Mouse (Mus musculus) stomach, embryonic 14.5 days (tissue): ENCODE measurements around the gene Sgpp1. TPM values are rescaled to one million over a fixed set of nuclear protein-coding genes. Genes with fewer than 3 reads are reported as not detected.

ENCODE experiments used
- ATAC-seq: fragments of 200-750 bp; cut with Nextera tagmentation; 2 replicates; pipeline ENCODE4 v1.8.0; 2017; ENCODE audit warnings: low read depth, moderate TSS enrichment; ENCODE audit not compliant: insufficient number of reproducible peaks, insufficient read depth, low FRiP score
- H3K27ac ChIP-seq: fragments of 300-500 bp; sonication (generic); 2 replicates; pipeline ENCODE4 v1.5.1; 2014; ENCODE audit warnings: mild to moderate bottlenecking, low read length, moderate library complexity, mixed read lengths
- H3K27me3 ChIP-seq: fragments of 300-500 bp; sonication (generic); 2 replicates; pipeline ENCODE4 v1.6.1; 2014; ENCODE audit warnings: low read length, control low read depth, mixed read lengths; ENCODE audit not compliant: control insufficient read depth, insufficient read depth
- H3K36me3 ChIP-seq: fragments of 300-500 bp; sonication (generic); 2 replicates; pipeline ENCODE4 v1.6.1; 2014; ENCODE audit warnings: mild to moderate bottlenecking, control low read depth, low read length, moderate library complexity, mixed read lengths; ENCODE audit not compliant: control insufficient read depth, insufficient read depth
- H3K4me1 ChIP-seq: fragments of 300-500 bp; sonication (generic); 2 replicates; pipeline ENCODE4 v1.6.1; 2014; ENCODE audit warnings: low read length, control low read depth, mixed read lengths; ENCODE audit not compliant: control insufficient read depth, insufficient read depth
- H3K4me2 ChIP-seq: fragments of 300-500 bp; sonication (generic); replicated peaks from 2 replicates; pipeline ENCODE4 v1.6.1; 2014; ENCODE audit warnings: low read depth, low read length, control low read depth
- H3K4me3 ChIP-seq: fragments of 300-500 bp; sonication (generic); 2 replicates; pipeline ENCODE4 v1.5.1; 2014; ENCODE audit warnings: low read depth, low read length, control low read depth
- H3K9ac ChIP-seq: fragments of 300-500 bp; sonication (generic); replicated peaks from 2 replicates; pipeline ENCODE4 v1.6.1; 2014; ENCODE audit warnings: low read depth, mild to moderate bottlenecking, control low read depth, low read length, moderate library complexity, mixed read lengths
- H3K9me3 ChIP-seq: fragments of 300-500 bp; sonication (generic); 2 replicates; pipeline ENCODE4 v1.6.1; 2016; ENCODE audit warnings: low read depth, low read length, control low read depth; ENCODE audit not compliant: control insufficient read depth
- WGBS: fragments of 180-500 bp; shearing (Covaris S2); extraction: QIAGEN DNeasy Blood & Tissue Kit; methylation state at CpG from one replicate; pipeline ENCODE4 v1.1.7; 2014; 5-methylcytosine and 5-hydroxymethylcytosine counted together
- polyA plus RNA-seq: library from polyadenylated mRNA; unstranded; fragments of >200 nt; fragmentation: Nextera tagmentation; extraction: Ambion mirVana; gene quantifications from 2 replicates; pipeline ENCODE4 v1.2.1, GENCODE M21; 2014

Sgpp1 gene
- polyA plus RNA-seq, 1 experiment from 2014 or later: 19.6 TPM

- ATAC-seq: no peak
- Histone ChIP-seq H3K4me1 (peaks cover 4% of the 10 kb centered on the region; the same call in 1 of the 2 replicates), H3K27me3 (no peaks in the 10 kb centered on the region), H3K36me3 (no peaks in the 10 kb centered on the region), H3K4me2 (no peak overlapping the region), H3K27ac (no peak overlapping the region), H3K4me3 (no peak overlapping the region), H3K9me3 (no peaks in the 10 kb centered on the region), H3K9ac (no peak overlapping the region)
- WGBS: 67% methylated on average over 3 of the region's 3 CpGs
Observed at GRCm38 (mm10) chr12:75765751-75766150, 30.2 kb upstream of the Sgpp1 start.

DNA sequence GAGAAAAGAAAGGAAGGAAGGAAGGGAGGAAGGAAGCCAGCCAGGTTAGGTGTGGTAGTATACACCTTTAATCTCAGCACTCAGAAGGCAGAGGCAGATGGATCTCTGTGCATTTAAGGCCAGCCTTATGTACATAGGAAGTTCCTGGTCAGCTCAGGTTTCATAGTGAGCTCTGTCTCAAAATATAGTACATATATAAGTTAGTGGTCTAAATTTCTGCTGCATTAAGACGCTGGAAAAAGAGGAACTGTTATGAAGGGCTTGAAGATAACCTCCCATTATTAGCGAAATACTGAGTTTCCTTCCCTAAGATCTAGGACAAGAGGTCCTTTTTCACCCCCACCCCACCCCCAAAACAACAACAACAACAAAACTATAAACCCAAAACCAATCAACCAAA lies 20.9 kb upstream of the Sgpp1 start:
- ATAC-seq: no peak
- H3K9me3 ChIP-seq: no peaks in the 10 kb centered on the region
- 94% methylated on average over 2 of the region's 2 CpGs for WGBS
- no peak overlapping the region for H3K4me2 ChIP-seq
- H3K9ac ChIP-seq: no peak overlapping the region
- H3K4me1 ChIP-seq: no peaks in the 10 kb centered on the region
- no peak overlapping the region for H3K27ac ChIP-seq
- H3K36me3 ChIP-seq: no peaks in the 10 kb centered on the region
- H3K27me3 ChIP-seq: no peaks in the 10 kb centered on the region
- no peak overlapping the region for H3K4me3 ChIP-seq

DNA sequence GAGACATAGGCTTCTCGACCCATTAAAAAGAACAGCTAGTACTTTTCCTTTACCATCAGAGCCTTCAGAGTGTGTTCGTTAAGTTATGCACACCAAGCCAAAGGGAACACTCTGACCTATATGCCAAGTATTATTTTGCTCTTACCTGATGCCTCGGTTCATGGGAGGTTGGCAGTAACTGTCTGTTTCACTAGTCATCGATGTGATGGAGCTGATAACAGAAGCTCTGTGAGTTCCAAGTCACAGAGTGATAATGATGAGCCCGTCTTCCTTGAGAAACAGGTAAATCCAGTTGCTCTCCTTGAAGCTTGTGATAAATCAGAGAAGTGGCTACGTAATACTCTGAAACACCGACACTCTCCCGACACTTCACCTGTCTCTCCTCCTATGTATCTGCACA lies 18.2 kb upstream of the Sgpp1 start:
- Histone ChIP-seq H3K4me3 (no peak overlapping the region), H3K9ac (no peak overlapping the region), H3K4me1 (no peaks in the 10 kb centered on the region), H3K27ac (no peak overlapping the region), H3K4me2 (no peak overlapping the region), H3K27me3 (no peaks in the 10 kb centered on the region), H3K36me3 (no peaks in the 10 kb centered on the region), H3K9me3 (no peaks in the 10 kb centered on the region)
- WGBS: 82% methylated on average over 8 of the region's 8 CpGs
- no peak for ATAC-seq

DNA sequence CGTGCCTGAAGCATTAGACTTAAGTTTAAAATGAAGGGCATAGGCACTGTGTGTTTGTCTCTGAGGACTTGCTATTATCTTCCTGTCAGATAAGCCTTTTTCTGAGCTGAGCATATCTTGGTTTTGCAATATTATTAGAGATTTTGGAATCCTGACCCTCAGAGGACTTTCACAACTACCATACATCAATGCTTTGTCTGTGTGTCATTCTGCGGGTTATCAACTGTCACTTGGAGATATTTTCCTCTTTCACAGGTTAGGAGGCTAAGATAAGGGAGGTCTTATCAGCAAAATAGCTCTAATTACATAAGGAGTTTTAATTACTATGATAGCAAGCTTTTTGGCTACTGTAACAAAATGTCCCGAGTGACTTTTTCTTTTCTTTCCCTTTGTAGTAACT lies 16.5 kb upstream of the Sgpp1 start:
- 63% methylated on average over 3 of the region's 3 CpGs for WGBS
- Histone ChIP-seq H3K9ac (no peak overlapping the region), H3K36me3 (no peaks in the 10 kb centered on the region), H3K4me3 (no peak overlapping the region), H3K27ac (no peak overlapping the region), H3K9me3 (no peaks in the 10 kb centered on the region), H3K4me1 (no peaks in the 10 kb centered on the region), H3K4me2 (no peak overlapping the region), H3K27me3 (no peaks in the 10 kb centered on the region)
- no peak for ATAC-seq

DNA sequence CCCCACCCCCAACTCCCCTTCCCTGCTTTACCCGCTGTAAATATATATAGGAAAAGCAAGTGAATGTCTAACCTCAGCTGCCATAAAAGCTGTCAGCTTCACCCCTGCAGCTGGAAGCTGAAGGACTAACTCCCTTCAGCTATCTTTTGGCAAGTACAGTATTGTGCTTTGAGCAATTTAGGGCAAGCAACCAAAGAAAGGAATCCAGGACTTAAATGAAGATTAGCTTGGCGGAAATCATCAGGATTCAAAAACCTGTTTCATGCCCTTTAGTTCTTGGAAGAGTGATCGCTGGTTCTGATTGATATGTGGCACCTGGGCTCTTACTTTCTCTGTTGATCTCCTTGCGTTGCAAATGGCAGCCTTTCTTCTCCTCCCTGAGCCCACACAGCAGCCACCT lies 13.0 kb upstream of the Sgpp1 start:
- Histone ChIP-seq H3K4me2 (no peak overlapping the region), H3K9me3 (no peaks in the 10 kb centered on the region), H3K27me3 (no peaks in the 10 kb centered on the region), H3K9ac (no peak overlapping the region), H3K36me3 (no peaks in the 10 kb centered on the region), H3K27ac (no peak overlapping the region), H3K4me3 (no peak overlapping the region), H3K4me1 (no peaks in the 10 kb centered on the region)
- ATAC-seq: no peak
- whole genome bisulfite sequencing: 61% methylated on average over 4 of the region's 4 CpGs

- H3K4me1 ChIP-seq: no peaks in the 10 kb centered on the region
- 76% methylated on average over 14 of the region's 14 CpGs for WGBS
- H3K9me3 ChIP-seq: no peaks in the 10 kb centered on the region
- no peaks in the 10 kb centered on the region for H3K27me3 ChIP-seq
- H3K4me2 ChIP-seq: no peak overlapping the region
- H3K4me3 ChIP-seq: no peak overlapping the region
- ATAC-seq: no peak
- no peaks in the 10 kb centered on the region for H3K36me3 ChIP-seq
- no peak overlapping the region for H3K27ac ChIP-seq
- H3K9ac ChIP-seq: no peak overlapping the region
Observed at GRCm38 (mm10) chr12:75745697-75746290, 10.3 kb upstream of the Sgpp1 start.

DNA sequence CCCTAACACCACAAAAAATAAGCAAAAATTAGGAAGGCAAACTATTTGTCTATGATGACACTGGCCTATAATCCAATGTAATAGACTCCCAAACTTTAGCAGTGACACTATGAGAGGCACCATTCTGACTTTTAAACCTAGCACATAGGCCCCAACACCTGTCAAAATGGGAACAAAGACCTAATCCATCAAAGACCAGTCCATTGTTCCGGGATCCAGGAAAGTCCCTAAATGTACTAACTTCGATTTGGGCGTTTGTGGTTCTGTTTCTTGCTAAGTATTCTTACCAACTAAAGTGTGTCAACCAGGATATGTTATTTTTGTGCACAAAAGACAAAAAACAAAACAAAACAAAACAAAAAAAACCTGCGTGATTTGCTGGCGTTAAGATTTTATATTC lies 6.6 kb upstream of the Sgpp1 start:
- Histone ChIP-seq H3K4me1 (no peaks in the 10 kb centered on the region), H3K36me3 (no peaks in the 10 kb centered on the region), H3K9ac (no peak overlapping the region), H3K27ac (no peak overlapping the region), H3K27me3 (no peaks in the 10 kb centered on the region), H3K9me3 (no peaks in the 10 kb centered on the region), H3K4me3 (no peak overlapping the region), H3K4me2 (no peak overlapping the region)
- 81% methylated on average over 5 of the region's 5 CpGs for WGBS
- no peak for ATAC-seq

- Histone ChIP-seq H3K4me1 (no peaks in the 10 kb centered on the region), H3K9ac (no peak overlapping the region), H3K9me3 (no peaks in the 10 kb centered on the region), H3K4me2 (no peak overlapping the region), H3K27me3 (no peaks in the 10 kb centered on the region), H3K27ac (no peak overlapping the region), H3K4me3 (no peak overlapping the region), H3K36me3 (no peaks in the 10 kb centered on the region)
- 92% methylated on average over 2 of the region's 2 CpGs for WGBS
- ATAC-seq: no peak
Observed at GRCm38 (mm10) chr12:75741273-75741672, 5.7 kb upstream of the Sgpp1 start.

DNA sequence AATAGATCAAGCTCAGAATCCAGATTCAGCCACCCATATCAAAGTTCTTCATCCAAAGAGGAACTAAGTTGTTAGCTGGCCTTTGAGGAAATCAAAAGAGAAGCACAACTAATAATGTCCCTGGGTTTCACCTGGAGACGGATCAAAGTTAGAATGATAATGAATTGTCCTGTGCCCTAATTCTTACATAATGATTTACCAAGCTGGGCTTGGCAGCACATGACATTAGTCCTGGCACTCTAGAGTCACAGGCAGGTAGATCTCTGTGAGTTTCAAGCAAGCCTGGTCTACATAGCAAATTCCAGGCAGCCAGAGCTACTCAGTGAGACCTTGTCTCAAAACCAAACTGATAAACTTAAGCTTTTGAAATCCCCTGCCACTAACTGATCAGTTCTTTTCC lies 4.9 kb upstream of the Sgpp1 start:
- no peak for ATAC-seq
- WGBS: 88% methylated on average over 1 of the region's 1 CpGs

More for the DNA sequence above, 4.9 kb upstream of the Sgpp1 start:
- H3K9ac ChIP-seq: no peak overlapping the region
- H3K36me3 ChIP-seq: no peaks in the 10 kb centered on the region
- H3K9me3 ChIP-seq: no peaks in the 10 kb centered on the region
- H3K27me3 ChIP-seq: no peaks in the 10 kb centered on the region
- H3K4me2 ChIP-seq: no peak overlapping the region
- no peak overlapping the region for H3K27ac ChIP-seq
- no peaks in the 10 kb centered on the region for H3K4me1 ChIP-seq
- no peak overlapping the region for H3K4me3 ChIP-seq
